Mouse (Mus musculus) cortical plate, adult 2 months (tissue): ENCODE measurements around the gene Asf1b. TPM values are rescaled to one million over a fixed set of nuclear protein-coding genes. Genes with fewer than 3 reads are reported as not detected.

Source experiments
- H3K27ac ChIP-seq: fragments of 200-500 bp; 2 replicates; pipeline ENCODE4 v1.5.1; 2012; ENCODE audit warnings: low read length, control low read depth, inconsistent platforms; ENCODE audit not compliant: insufficient read depth
- H3K4me1 ChIP-seq: fragments of 200-500 bp; 2 replicates; pipeline ENCODE4 v1.6.1; 2011; ENCODE audit warnings: low read length; ENCODE audit not compliant: control insufficient read depth, insufficient read depth
- H3K4me3 ChIP-seq: fragments of 200-500 bp; 2 replicates; pipeline ENCODE4 v1.5.1; 2011; ENCODE audit warnings: mild to moderate bottlenecking, low read length, control low read depth; ENCODE audit not compliant: insufficient read depth
- CTCF ChIP-seq: fragments of 200-500 bp; IDR thresholded peaks from 2 replicates; pipeline ENCODE4 v1.5.1; 2011; ENCODE audit warnings: mild to moderate bottlenecking, control low read depth, low read length; ENCODE audit not compliant: insufficient read depth; ENCODE audit errors: extremely low read depth
- POLR2A ChIP-seq: fragments of 200-500 bp; IDR thresholded peaks from 2 replicates; pipeline ENCODE4 v1.6.1; 2011; ENCODE audit warnings: mild to moderate bottlenecking, low read length, control low read depth; ENCODE audit not compliant: insufficient read depth; ENCODE audit errors: extremely low read depth
- polyA plus RNA-seq: library from polyadenylated mRNA; depleted of rRNA; stranded (reverse); fragments of >200 nt; gene quantifications from 2 replicates; pipeline ENCODE4 v1.2.3, GENCODE M21; 2012

Gene Asf1b
- polyA plus RNA-seq, 1 experiment: 1.4 TPM

DNA sequence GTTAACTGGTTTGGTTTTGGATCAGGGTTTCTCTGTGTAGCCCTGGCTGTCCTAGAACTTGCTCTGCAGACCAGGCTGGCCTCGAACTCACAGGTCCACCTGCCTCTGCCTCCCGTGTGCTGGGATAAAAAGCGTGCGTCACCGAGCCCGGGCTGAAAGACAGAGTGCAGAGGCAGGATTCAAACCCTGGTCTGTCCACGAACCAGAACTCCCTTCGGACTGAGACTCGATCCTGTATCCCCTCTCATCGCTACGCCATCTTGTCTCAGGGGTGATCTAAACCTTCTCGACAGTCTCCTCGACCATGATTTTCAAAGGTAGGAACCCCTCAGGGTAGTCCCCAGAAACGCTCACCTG, 580 bp upstream of the Asf1b start:
- H3K4me1 ChIP-seq: no peaks in the 10 kb centered on the region
- no peak overlapping the region for H3K27ac ChIP-seq
- TF ChIP-seq POLR2A (no peak), CTCF (no peak)
- peak overlapping the region; percentile 38 for H3K4me3 ChIP-seq

- no peak overlapping the region for H3K27ac ChIP-seq
- no peaks in the 10 kb centered on the region for H3K4me1 ChIP-seq
- H3K4me3 ChIP-seq: peak overlapping the region; percentile 24; the same call in 1 of the 2 replicates
- TF ChIP-seq CTCF (no peak), POLR2A (no peak)
These were observed 581 bp downstream of the Asf1b start for GRCm38 (mm10) chr8:83955958-83956218.

- Histone ChIP-seq H3K4me3 (no peak overlapping the region), H3K27ac (no peak overlapping the region), H3K4me1 (no peaks in the 10 kb centered on the region)
- TF ChIP-seq CTCF: 0 out of 2 replicates have a peak, but pooled peaks have one; percentile 14
- TF ChIP-seq POLR2A: no peak
These were observed 1.5 kb downstream of the Asf1b start for GRCm38 (mm10) chr8:83956789-83957188.

- H3K4me3 ChIP-seq: no peak overlapping the region
- no peaks in the 10 kb centered on the region for H3K4me1 ChIP-seq
- no peak for TF ChIP-seq POLR2A
- no peak for TF ChIP-seq CTCF
- no peak overlapping the region for H3K27ac ChIP-seq
These were observed 8.9 kb downstream of the Asf1b start for GRCm38 (mm10) chr8:83964015-83964765.

DNA sequence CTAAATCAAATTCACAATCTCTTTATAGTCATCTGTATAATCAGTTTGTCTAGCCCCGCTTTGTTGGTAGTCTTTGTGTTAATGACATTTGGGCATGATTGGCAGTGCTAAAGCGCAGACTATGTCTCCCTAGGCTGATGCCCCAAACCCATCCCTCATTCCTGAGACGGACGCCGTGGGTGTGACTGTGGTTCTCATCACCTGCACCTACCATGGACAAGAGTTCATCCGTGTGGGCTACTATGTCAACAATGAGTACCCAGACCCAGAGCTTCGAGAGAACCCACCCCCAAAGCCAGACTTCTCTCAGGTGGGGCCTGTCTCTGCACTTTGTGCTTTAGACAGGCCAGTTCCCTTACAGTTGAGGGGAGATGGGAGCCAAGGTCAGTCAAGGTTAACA, 12.4 kb downstream of the Asf1b start:
- TF ChIP-seq POLR2A (no peak), CTCF (no peak)
- Histone ChIP-seq H3K4me1 (no peaks in the 10 kb centered on the region), H3K27ac (no peak overlapping the region), H3K4me3 (no peak overlapping the region)

DNA sequence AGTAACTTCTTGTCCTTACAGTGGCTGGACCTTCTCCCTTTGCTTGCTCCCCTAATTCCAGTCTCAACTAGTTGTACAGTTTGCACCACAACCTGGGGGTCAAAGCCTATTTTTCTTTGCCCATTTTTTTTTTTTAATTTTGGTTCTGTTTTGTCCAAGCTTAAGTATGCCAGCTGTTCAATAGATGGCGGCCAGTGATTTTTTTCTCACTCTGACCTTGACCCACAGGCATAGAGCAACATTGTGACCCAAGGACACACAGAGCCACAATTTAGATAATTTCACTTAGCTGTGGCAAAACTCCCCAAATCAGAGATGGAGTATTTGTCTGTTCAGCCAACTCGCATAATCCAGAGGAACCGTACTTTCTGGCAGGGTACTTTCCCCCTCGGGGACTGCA, 15.8 kb downstream of the Asf1b start:
- TF ChIP-seq CTCF (no peak), POLR2A (no peak)
- no peaks in the 10 kb centered on the region for H3K4me1 ChIP-seq
- no peak overlapping the region for H3K27ac ChIP-seq
- H3K4me3 ChIP-seq: no peak overlapping the region

GRCm38 (mm10) chr8:83971661-83972060, 16.4 kb downstream of the Asf1b start:
- TF ChIP-seq POLR2A (no peak), CTCF (no peak)
- Histone ChIP-seq H3K4me3 (peak overlapping the region; percentile 53; the same call in 1 of the 2 replicates), H3K27ac (no peak overlapping the region), H3K4me1 (no peaks in the 10 kb centered on the region)

DNA sequence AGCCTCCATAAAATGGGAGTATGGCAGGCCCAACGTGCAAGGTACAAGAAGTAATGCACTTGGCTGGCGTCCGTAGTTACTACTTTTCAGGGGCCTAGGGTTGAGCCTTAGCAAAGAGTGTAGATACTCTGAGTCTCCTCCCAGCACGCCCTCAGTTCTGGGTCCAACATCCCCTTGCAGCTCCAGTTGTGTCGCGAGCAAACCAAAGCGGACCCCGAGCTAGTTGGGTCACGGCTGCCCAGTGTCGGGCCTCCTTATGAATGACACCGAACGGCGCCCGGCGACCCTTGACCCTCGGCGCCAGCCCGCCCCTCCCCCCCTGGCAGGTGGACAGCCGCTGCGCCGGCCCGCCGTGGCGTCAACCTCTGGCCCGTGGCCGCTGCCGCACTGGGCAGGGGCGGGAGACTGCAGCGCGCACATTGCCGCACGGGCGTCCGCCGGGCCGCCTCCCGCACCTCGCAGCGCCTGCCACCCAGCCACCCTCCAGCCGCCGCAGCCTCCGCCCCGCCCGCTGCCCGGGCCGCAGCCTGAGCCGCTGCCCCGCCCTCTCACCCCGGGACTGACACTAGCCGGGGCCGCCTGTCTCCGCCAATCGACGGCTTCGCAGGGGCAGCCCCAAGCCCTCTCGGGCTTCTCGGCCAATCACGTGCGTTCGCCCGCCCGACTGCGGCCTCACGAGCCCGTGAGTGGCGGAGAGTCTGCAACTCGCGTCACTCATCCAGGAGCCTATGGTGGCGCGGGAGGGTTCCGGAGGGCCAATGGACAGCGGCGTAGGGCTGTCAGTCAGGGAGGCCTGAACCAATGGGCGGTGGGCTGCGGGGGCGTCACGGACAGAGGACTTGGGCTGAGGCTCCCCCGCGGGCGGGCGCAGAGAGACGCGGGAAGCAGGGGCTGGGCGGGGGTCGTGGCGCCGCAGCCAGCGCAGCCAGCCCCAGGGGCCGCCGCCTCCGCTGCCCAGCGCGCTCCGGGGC, 17.1 kb downstream of the Asf1b start, which contains the start of gene Prkaca:
TSS of gene Prkaca (plus strand) at position 844 of the 971 bp plus-strand sequence.
- Histone ChIP-seq H3K4me1 (peaks cover 1% of the 10 kb centered on the region), H3K27ac (peak within 1 kb of the TSS; percentile 87), H3K4me3 (peak within 1 kb of the TSS; percentile 99)
- peak; percentile 55; the same call in 1 of the 2 replicates for TF ChIP-seq POLR2A
- no peak for TF ChIP-seq CTCF

DNA sequence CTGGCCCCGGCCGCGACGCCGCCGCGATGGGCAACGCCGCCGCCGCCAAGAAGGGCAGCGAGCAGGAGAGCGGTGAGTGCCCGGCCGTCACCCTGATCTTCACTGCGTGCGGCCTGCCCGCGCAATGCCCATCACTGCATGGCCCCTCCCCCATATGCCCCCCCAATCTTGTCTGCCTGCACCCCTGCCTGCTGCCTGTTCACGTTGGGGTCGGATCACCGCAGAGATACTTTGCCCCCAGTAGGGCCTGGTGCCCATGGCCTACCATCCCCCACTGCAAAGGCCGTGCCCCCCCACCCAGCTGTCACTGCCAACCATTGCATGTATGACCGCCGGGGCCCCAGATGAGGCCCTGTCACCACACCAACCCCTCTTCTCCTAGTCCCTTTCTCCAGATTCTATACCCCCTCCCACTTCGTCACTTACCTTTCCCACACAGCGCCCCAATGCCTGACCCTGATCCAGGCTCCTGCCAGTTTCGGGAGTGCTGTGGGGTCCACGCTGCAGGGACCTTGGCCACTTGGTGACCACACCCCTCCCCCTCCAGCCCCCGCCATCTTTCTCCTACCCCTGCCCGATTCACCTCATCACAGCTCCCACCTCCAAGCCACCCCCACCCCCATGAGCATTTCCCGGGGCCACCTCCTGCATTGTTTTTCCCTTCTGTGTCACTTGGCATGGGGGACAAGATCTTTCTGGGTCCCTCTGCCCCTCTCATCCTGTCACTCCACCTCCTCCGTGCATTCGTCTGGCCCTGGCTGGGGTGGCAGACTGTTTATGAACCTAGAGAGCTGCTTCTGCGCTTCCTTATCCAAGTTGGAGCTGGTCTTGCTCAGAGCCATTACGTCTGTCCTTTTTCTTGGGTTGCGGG, 18.1 kb downstream of the Asf1b start:
- Histone ChIP-seq H3K4me1 (peaks cover 9% of the 10 kb centered on the region), H3K4me3 (peak overlapping the region; percentile 99), H3K27ac (peak overlapping the region; percentile 87)
- TF ChIP-seq CTCF: no peak
- no peak for TF ChIP-seq POLR2A
